Mouse (Mus musculus): ENCODE measurements around the gene 9130008F23Rik. TPM values are rescaled to one million over a fixed set of nuclear protein-coding genes. Genes with fewer than 3 reads are reported as not detected.
A peak's percentile ranks its signal among the peaks of the same experiment; 100 is the strongest.

The 9130008F23Rik gene
- total and polyA plus RNA-seq, 2 experiments = 0.32 to 0.92 TPM

- TF ChIP-seq POLR2A (IDR thresholded peaks at IDR 0.05; ENCODE audit: extremely low read depth, insufficient read depth, low read length) (no peak), CTCF (IDR thresholded peaks at IDR 0.05; ENCODE audit: low read depth, low read length) (no peak)
- no peak overlapping the region for H3K9ac ChIP-seq (ENCODE audit: low read depth, low read length)
- no peaks in the 10 kb centered on the region for H3K36me3 ChIP-seq (ENCODE audit: control insufficient read depth, insufficient read depth, low read length)
- no peaks in the 10 kb centered on the region for H3K79me2 ChIP-seq (ENCODE audit: control insufficient read depth, insufficient read depth, low read length)
- H3K4me1 ChIP-seq (ENCODE audit: control insufficient read depth, insufficient read depth, low read length) = no peaks in the 10 kb centered on the region
- H3K4me3 ChIP-seq (ENCODE audit: insufficient read depth, low read depth, low read length) = no peak overlapping the region
- DNase-seq (ENCODE audit: extremely low read depth, low read depth, low spot score) = no peak
- no peaks in the 10 kb centered on the region for H3K27me3 ChIP-seq (ENCODE audit: control insufficient read depth, insufficient read depth, low read length)
- no peak overlapping the region for H3K27ac ChIP-seq (replicated peaks; ENCODE audit: insufficient read depth, low read depth, low read length)
Measured at GRCm38 (mm10) chr17:40855065-40855464, 25.3 kb downstream of the 9130008F23Rik start.

- Histone ChIP-seq H3K4me3 (ENCODE audit: insufficient read depth, low read depth, low read length) (no peak overlapping the region), H3K4me1 (ENCODE audit: control insufficient read depth, insufficient read depth, low read length) (no peaks in the 10 kb centered on the region), H3K9ac (ENCODE audit: low read depth, low read length) (no peak overlapping the region), H3K36me3 (ENCODE audit: control insufficient read depth, insufficient read depth, low read length) (no peaks in the 10 kb centered on the region), H3K27me3 (ENCODE audit: control insufficient read depth, insufficient read depth, low read length) (no peaks in the 10 kb centered on the region), H3K79me2 (ENCODE audit: control insufficient read depth, insufficient read depth, low read length) (no peaks in the 10 kb centered on the region), H3K27ac (replicated peaks; ENCODE audit: insufficient read depth, low read depth, low read length) (no peak overlapping the region)
- no peak for DNase-seq (ENCODE audit: extremely low read depth, low read depth, low spot score)
- TF ChIP-seq POLR2A (IDR thresholded peaks at IDR 0.05; ENCODE audit: extremely low read depth, insufficient read depth, low read length) = no peak
- TF ChIP-seq CTCF (IDR thresholded peaks at IDR 0.05; ENCODE audit: low read depth, low read length) = peak; percentile 30; the same call in 1 of the 2 replicates
Measured at GRCm38 (mm10) chr17:40837308-40837707, 43.1 kb downstream of the 9130008F23Rik start.

GRCm38 (mm10) chr17:40831870-40832269 is 48.5 kb downstream of the 9130008F23Rik start:
- H3K4me3 ChIP-seq (ENCODE audit: insufficient read depth, low read depth, low read length) = no peak overlapping the region
- 48% methylated on average over 2 of the region's 2 CpGs for WGBS
- H3K27ac ChIP-seq (replicated peaks; ENCODE audit: insufficient read depth, low read depth, low read length) = no peak overlapping the region
- H3K9ac ChIP-seq (ENCODE audit: low read depth, low read length) = no peak overlapping the region
- H3K27me3 ChIP-seq (ENCODE audit: control insufficient read depth, insufficient read depth, low read length) = no peaks in the 10 kb centered on the region
- H3K4me1 ChIP-seq (ENCODE audit: control insufficient read depth, insufficient read depth, low read length) = peaks cover 4% of the 10 kb centered on the region; the same call in 1 of the 2 replicates
- no peaks in the 10 kb centered on the region for H3K79me2 ChIP-seq (ENCODE audit: control insufficient read depth, insufficient read depth, low read length)
- DNase-seq (ENCODE audit: extremely low read depth, low read depth, low spot score) = no peak
- no peaks in the 10 kb centered on the region for H3K36me3 ChIP-seq (ENCODE audit: control insufficient read depth, insufficient read depth, low read length)
- no peak for TF ChIP-seq POLR2A (IDR thresholded peaks at IDR 0.05; ENCODE audit: extremely low read depth, insufficient read depth, low read length)
- no peak; the same call in 1 of the 2 replicates for TF ChIP-seq CTCF (IDR thresholded peaks at IDR 0.05; ENCODE audit: low read depth, low read length)

Other genes starting within 250 kb of the 9130008F23Rik start
- not detected in 2 replicates for gene Esp3, start 248.5 kb downstream of the 9130008F23Rik start, total RNA-seq (2014; rRNA removed)
- gene Esp3, start 248.5 kb downstream of the 9130008F23Rik start, polyA plus RNA-seq (2012; rRNA removed) = not detected in 2 replicates
- gene Esp1, start 153.4 kb downstream of the 9130008F23Rik start, total RNA-seq (2014; rRNA removed) = not detected in 2 replicates
- not detected in 2 replicates for gene Esp1, start 153.4 kb downstream of the 9130008F23Rik start, polyA plus RNA-seq (2012; rRNA removed)
- 0.20 and 0.74 TPM in 2 replicates for gene Crisp2, start 73.6 kb downstream of the 9130008F23Rik start, total RNA-seq (2014; rRNA removed)
- 0.21 TPM in 1 of 2 replicates, not detected in the other for gene Crisp2, start 73.6 kb downstream of the 9130008F23Rik start, polyA plus RNA-seq (2012; rRNA removed)
- gene Rhag, start 69.4 kb downstream of the 9130008F23Rik start, total RNA-seq (2014; rRNA removed) = not detected in 2 replicates
- not detected in 2 replicates for gene Rhag, start 69.4 kb downstream of the 9130008F23Rik start, polyA plus RNA-seq (2012; rRNA removed)
- not detected in 2 replicates for gene Glyatl3, start 33.8 kb upstream of the 9130008F23Rik start, total RNA-seq (2014; rRNA removed)
- not detected in 2 replicates for gene Glyatl3, start 33.8 kb upstream of the 9130008F23Rik start, polyA plus RNA-seq (2012; rRNA removed)
- gene Mut, start 54.1 kb upstream of the 9130008F23Rik start, total RNA-seq (2014; rRNA removed) = 142 and 209 TPM in 2 replicates
- gene Mut, start 54.1 kb upstream of the 9130008F23Rik start, polyA plus RNA-seq (2012; rRNA removed) = 34.2 and 35.2 TPM in 2 replicates
- gene Cenpq, start 54.5 kb upstream of the 9130008F23Rik start, total RNA-seq (2014; rRNA removed) = 3.4 and 3.8 TPM in 2 replicates
- gene Cenpq, start 54.5 kb upstream of the 9130008F23Rik start, polyA plus RNA-seq (2012; rRNA removed) = 0.42 and 0.65 TPM in 2 replicates